Mouse (Mus musculus) brown adipose tissue, adult 24 weeks (tissue): ENCODE results near the gene Gm49405. TPM values are rescaled to one million over a fixed set of nuclear protein-coding genes. Genes with fewer than 3 reads are reported as not detected.
A peak's percentile ranks its signal among the peaks of the same experiment; 100 is the strongest.
"Not testable (repeated sequence)": the region's sequence is repeated elsewhere in the genome, so short reads cannot be mapped to it uniquely, and the experiment has no call there.

ENCODE experiments used
- H3K27ac ChIP-seq: fragments of 200-500 bp; replicated peaks from 2 replicates; pipeline ENCODE4 v1.5.1; 2012; ENCODE audit warnings: low read depth, mild to moderate bottlenecking, low read length
- H3K4me1 ChIP-seq: fragments of 200-500 bp; 2 replicates; pipeline ENCODE4 v1.6.1; 2012; ENCODE audit warnings: low read length, mixed read lengths; ENCODE audit not compliant: control insufficient read depth, insufficient read depth, insufficient read length
- H3K4me3 ChIP-seq: fragments of 200-500 bp; 2 replicates; pipeline ENCODE4 v1.5.1; 2012; ENCODE audit warnings: low read depth, mild to moderate bottlenecking, low read length, moderate library complexity; ENCODE audit not compliant: insufficient read depth
- polyA plus RNA-seq: library from polyadenylated mRNA; stranded (reverse); fragments of >200 nt; gene quantifications from 2 replicates; pipeline ENCODE4 v1.2.4, GENCODE M21; 2012; ENCODE audit not compliant: missing spikeins, insufficient read depth, insufficient read length

Gm49405 gene
- polyA plus RNA-seq: not detected in 2 replicates

GRCm38 (mm10) chr19:4000119-4000900 lies at the start of gene Gm49405, which contains the start of gene Nudt8:
TSS of gene Gm49405 (plus strand) at chr19:4000626.
TSS of gene Nudt8 (plus strand) at chr19:4000580.
- Histone ChIP-seq H3K4me3 (peak within 1 kb of the TSS; percentile 74), H3K4me1 (peaks cover 5% of the 10 kb centered on the region), H3K27ac (peak within 1 kb of the TSS; percentile 89)

GRCm38 (mm10) chr19:3951461-3951860 lies 49.0 kb upstream of the Gm49405 start:
- Histone ChIP-seq H3K4me1 (no peaks in the 10 kb centered on the region), H3K4me3 (no peak overlapping the region), H3K27ac (no peak overlapping the region)

- Histone ChIP-seq H3K27ac (no peak overlapping the region), H3K4me3 (no peak overlapping the region), H3K4me1 (no peaks in the 10 kb centered on the region)
Observed at GRCm38 (mm10) chr19:3952099-3952498, 48.3 kb upstream of the Gm49405 start.

GRCm38 (mm10) chr19:3955033-3955432 lies 45.4 kb upstream of the Gm49405 start:
- Histone ChIP-seq H3K27ac (no peak overlapping the region), H3K4me3 (no peak overlapping the region), H3K4me1 (peaks cover 3% of the 10 kb centered on the region; the same call in 1 of the 2 replicates)

GRCm38 (mm10) chr19:3955804-3956203 lies 44.6 kb upstream of the Gm49405 start:
- no peak overlapping the region for H3K4me3 ChIP-seq
- H3K4me1 ChIP-seq: peaks cover 3% of the 10 kb centered on the region; the same call in 1 of the 2 replicates
- H3K27ac ChIP-seq: no peak overlapping the region

GRCm38 (mm10) chr19:3957296-3958036 lies 43.0 kb upstream of the Gm49405 start:
- not testable (repeated sequence) for H3K27ac ChIP-seq, H3K4me3 ChIP-seq, H3K4me1 ChIP-seq

GRCm38 (mm10) chr19:3958470-3958869 lies 42.0 kb upstream of the Gm49405 start, which contains the start of gene Aldh3b3:
TSS of gene Aldh3b3 (plus strand) at chr19:3958645.
- no peak within 1 kb of the TSS for H3K27ac ChIP-seq
- no peak within 1 kb of the TSS for H3K4me3 ChIP-seq
- H3K4me1 ChIP-seq: peaks cover 3% of the 10 kb centered on the region; the same call in 1 of the 2 replicates

- Histone ChIP-seq H3K27ac (no peak overlapping the region), H3K4me1 (peaks cover 3% of the 10 kb centered on the region; the same call in 1 of the 2 replicates), H3K4me3 (no peak overlapping the region)
Observed at GRCm38 (mm10) chr19:3959030-3959429, 41.4 kb upstream of the Gm49405 start.

GRCm38 (mm10) chr19:3960211-3960610 lies 40.2 kb upstream of the Gm49405 start:
- no peak overlapping the region for H3K27ac ChIP-seq
- no peak overlapping the region for H3K4me3 ChIP-seq
- peaks cover 3% of the 10 kb centered on the region; the same call in 1 of the 2 replicates for H3K4me1 ChIP-seq

GRCm38 (mm10) chr19:3961805-3962204 lies 38.6 kb upstream of the Gm49405 start:
- not testable (repeated sequence) for H3K4me3 ChIP-seq, H3K27ac ChIP-seq, H3K4me1 ChIP-seq

- Histone ChIP-seq H3K4me1 (peaks cover 3% of the 10 kb centered on the region; the same call in 1 of the 2 replicates), H3K27ac (no peak overlapping the region), H3K4me3 (no peak overlapping the region)
Observed at GRCm38 (mm10) chr19:3962469-3962868, 38.0 kb upstream of the Gm49405 start.

GRCm38 (mm10) chr19:3964030-3964429 lies 36.4 kb upstream of the Gm49405 start:
- Histone ChIP-seq H3K4me1 (no peaks in the 10 kb centered on the region), H3K27ac (no peak overlapping the region)

GRCm38 (mm10) chr19:3966330-3967075 lies 33.9 kb upstream of the Gm49405 start:
- no peaks in the 10 kb centered on the region for H3K4me1 ChIP-seq
- H3K4me3 ChIP-seq: no peak overlapping the region
- H3K27ac ChIP-seq: no peak overlapping the region

More at GRCm38 (mm10) chr19:3964030-3964429, 36.4 kb upstream of the Gm49405 start:
- H3K4me3 ChIP-seq: no peak overlapping the region

GRCm38 (mm10) chr19:3967258-3967657 lies 33.2 kb upstream of the Gm49405 start:
- Histone ChIP-seq H3K4me1 (0 out of 2 replicates have a peak, but pooled peaks cover 2% of the 10 kb centered on the region), H3K4me3 (no peak overlapping the region), H3K27ac (no peak overlapping the region)

GRCm38 (mm10) chr19:3972229-3972628 lies 28.2 kb upstream of the Gm49405 start, which contains the start of gene Aldh3b2:
TSS of gene Aldh3b2 (plus strand) at chr19:3972328.
- no peak within 1 kb of the TSS for H3K4me3 ChIP-seq
- 0 out of 2 replicates have a peak, but pooled peaks cover 2% of the 10 kb centered on the region for H3K4me1 ChIP-seq
- 0 out of 2 replicates have a peak within 1 kb of the TSS, but pooled peaks have one; percentile 11 for H3K27ac ChIP-seq
